Mouse (Mus musculus): ENCODE results near the gene Ak9.

The Ak9 gene

DNA sequence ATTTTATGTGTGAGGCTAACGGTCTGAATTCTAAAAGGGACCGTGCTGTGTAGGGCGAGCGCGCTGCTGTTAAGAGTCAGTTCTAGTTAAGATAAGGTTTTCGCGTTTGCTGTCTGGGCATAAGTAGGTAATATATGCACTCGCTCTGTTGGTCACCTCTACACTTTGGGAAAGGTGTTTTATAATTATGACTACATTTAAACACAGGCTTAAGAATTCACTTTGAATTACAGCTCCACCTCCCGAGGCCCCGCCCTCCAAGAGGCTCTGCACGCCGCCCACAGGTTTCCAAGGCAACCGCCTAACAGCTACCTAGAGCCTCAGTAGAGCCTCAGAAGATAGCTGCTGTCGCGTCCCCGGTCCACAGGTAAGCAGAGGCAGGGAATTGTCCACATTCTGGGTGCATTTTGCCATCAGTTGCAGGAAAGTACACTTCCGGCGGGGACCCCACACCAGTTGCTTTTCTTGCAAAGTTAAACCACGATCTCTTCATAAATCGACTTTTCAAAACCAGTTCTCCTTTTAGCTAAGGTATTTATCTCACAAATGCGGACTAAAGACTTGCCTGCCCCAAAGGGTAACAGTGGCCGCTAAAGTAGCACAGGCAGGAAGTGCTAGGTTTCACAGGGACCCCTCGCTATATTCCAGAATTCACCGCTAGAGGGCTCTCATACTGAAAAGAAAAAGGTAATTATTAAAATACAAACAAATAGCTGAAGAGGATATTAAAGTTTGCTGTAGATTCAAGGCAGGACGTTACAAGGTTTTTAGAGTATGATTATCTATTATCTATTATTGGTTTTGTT is at the start of gene Ak9:
TSS of gene Ak9 (plus strand) at position 342 of the 806 bp plus-strand sequence.
- DNase-seq (ENCODE audit: low spot score in 2 of 2) = peak; percentile 59 to 71

DNA sequence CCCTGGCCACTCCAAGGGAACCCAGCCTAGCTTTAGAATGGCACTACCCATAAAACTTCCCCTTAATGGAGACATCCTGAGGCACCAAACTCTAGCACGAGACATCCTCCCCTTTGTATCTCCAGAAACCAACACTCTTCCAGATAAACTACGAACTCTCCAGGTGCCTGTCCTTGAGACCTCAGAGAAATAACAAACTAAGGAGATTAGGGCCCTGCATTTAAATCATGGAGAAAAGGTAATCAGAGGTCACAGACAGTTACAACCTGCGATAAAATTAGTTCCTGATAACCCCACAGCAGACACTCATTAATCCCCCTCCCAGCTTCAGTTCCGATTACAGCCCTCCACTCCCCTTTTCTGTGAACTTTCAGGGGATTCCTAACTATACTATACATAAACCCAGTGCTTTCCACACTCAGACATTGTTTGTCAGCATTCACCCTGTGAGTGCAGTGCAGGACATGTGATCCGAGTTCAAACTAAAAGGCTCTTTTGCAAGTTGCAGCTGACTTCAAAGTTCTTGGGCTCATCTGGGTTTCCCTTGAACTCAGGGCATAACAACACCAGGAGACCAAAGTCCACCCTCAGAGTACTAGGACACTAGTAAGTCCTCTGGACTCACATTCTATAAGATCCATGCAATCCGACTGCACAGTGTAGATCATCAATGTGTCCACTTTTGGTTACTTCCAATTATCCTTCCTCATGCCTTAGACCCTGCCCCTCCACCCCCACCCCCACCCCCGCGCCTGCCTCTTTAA is 43.4 kb upstream of the Ak9 start:
- DNase-seq (ENCODE audit: low spot score in 2 of 2) = no peak

GRCm38 (mm10) chr10:41261218-41261617 is 42.6 kb upstream of the Ak9 start:
- DNase-seq (ENCODE audit: low spot score in 2 of 2) = no peak

DNA sequence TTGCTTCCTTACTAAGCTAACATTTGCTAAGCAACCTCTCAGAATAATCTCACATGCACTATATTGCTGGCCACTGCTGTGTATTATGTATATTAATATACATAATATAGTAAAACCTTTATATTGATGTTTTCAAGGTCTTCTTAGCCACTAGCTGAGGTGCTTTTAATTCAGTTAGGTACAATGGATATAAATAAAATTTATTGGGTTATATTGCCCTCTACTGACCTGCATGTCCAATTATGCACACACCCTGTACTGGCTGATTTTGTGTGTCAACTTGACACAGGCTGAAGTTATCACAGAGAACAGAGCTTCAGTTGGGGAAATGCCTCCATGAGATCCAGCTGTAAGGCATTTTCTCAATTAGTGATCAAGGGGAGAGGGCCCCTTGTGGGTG is 41.9 kb upstream of the Ak9 start:
- no peak for DNase-seq (ENCODE audit: low spot score in 2 of 2)

- no peak for DNase-seq (ENCODE audit: low spot score in 2 of 2)
Observed at GRCm38 (mm10) chr10:41271860-41272259, 31.9 kb upstream of the Ak9 start.

DNA sequence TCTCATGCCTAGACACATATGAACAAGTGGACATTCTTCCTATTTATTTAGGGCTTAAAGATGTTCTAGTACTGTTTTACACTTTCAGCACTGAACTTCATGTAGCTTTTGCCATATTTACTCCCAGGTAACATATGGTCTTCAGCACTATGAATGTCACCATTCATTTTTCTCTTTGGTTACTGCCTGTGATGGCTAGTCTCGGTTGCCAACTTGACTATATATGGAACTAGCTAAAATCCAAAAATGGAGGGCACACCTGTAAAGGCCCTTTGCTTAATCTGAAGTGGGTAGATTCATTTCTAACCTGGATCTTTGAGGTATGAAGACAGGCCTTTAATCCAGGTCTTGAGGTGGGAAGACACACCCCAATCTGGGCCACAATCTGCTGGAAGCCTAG is 28.9 kb upstream of the Ak9 start:
- DNase-seq (ENCODE audit: low spot score in 2 of 2) = no peak

GRCm38 (mm10) chr10:41278808-41279207 is 25.0 kb upstream of the Ak9 start:
- no peak for DNase-seq (ENCODE audit: low spot score in 2 of 2)

DNA sequence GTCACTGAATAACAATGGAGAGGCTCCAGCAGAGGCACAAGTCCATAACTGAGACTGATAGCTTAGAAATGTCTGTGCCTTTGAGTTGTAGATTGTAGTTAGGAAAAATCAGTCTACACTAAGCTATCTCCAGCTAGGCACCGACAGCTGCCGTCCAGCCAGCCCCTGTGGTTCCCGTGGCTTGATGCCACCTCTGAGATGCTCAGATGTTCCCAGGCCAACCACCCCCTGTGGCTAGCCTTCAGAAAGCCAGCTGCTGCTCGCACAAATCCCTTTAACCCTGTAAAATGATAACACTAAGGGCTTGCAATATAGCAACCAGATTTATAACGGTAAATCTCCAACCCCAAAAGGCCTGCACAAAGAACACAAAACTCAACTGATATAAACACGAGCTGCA is 23.6 kb upstream of the Ak9 start:
- DNase-seq (ENCODE audit: low spot score in 2 of 2) = no peak

DNA sequence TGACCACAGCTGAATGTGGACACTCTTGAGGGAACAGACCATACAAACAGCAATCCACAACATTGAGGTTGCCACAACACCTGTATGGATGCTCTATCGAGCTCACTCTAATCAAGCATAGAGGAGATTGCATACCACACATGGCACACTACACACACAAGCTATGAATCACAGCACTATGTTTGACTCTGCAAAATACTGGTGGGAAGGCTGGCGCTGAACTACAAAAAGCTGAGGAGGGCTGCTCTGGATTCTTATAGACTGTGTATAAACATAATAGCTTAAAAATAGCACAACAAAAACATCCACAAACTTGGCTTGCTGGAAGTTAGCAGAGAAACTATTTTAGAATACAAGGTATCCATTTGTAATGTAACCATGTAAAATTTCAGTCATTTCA is 23.0 kb upstream of the Ak9 start:
- DNase-seq (ENCODE audit: low spot score in 2 of 2) = no peak

GRCm38 (mm10) chr10:41282086-41282485 is 21.7 kb upstream of the Ak9 start:
- DNase-seq (ENCODE audit: low spot score in 2 of 2) = no peak

- DNase-seq (ENCODE audit: low spot score in 2 of 2) = no peak
Observed at GRCm38 (mm10) chr10:41287618-41288017, 16.2 kb upstream of the Ak9 start.

DNA sequence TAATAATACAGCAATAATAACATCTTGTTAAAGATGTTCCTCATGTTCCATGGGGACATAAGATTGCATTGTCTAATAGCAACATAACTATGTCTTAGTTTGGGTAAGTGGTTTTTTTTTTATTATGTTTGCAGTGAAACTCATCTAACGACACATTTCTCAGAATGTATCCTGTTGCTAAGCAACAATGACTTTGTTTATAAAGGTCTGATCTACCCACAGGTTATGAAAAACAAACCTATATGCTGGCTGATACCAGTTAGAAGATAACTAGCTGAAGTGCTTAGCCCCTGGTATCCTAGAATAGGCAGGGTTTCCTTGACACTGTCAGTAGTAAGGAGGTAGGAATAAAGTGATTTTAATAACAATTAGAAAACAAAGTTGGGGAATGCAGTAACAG is 15.7 kb upstream of the Ak9 start:
- no peak for DNase-seq (ENCODE audit: low spot score in 2 of 2)

GRCm38 (mm10) chr10:41288771-41289415 is 14.9 kb upstream of the Ak9 start:
- DNase-seq (ENCODE audit: low spot score in 2 of 2) = peak; percentile 83 to 85

- no peak for DNase-seq (ENCODE audit: low spot score in 2 of 2)
Observed at GRCm38 (mm10) chr10:41291021-41291420, 12.8 kb upstream of the Ak9 start.

DNA sequence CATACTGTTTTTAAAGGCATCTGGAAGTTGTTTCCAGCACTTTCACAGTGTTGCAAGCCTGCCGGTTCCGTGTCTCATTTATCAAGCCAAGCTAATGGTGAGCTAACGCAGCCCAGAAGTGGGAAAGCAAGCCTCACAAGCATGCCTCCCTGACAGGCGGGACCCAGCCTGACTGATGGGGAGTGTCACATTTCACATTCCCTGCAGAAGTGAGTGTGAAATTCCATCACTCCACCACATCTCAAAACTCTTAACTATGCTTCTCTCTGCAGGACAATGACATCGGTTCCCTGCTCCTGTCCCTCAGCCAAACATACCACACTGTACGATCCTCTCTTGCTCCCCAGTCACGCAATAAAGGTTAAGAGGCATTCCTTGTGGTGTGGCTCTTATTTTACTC is 10.8 kb upstream of the Ak9 start:
- no peak for DNase-seq (ENCODE audit: low spot score in 2 of 2)

GRCm38 (mm10) chr10:41294734-41295133 is 9.0 kb upstream of the Ak9 start:
- no peak for DNase-seq (ENCODE audit: low spot score in 2 of 2)

DNA sequence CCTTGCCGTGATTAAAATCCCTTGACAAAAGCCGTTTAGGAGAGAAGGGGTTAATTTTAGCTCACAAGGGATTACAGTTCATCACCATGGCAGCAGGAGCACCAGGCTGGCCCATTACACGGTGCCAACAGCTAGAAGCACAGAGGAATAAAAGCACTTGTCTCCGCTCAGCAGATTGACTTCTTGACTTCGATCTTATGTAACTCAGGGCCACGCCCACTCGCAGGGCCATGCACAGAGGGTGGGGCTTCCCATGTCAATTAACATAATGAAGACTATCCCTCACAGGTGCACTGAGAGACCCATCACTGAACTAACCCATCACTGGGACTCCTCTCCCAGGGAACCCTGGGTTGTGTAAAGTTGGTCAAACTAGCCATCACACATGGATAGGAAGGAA is 8.6 kb upstream of the Ak9 start:
- DNase-seq (ENCODE audit: low spot score in 2 of 2) = no peak

DNA sequence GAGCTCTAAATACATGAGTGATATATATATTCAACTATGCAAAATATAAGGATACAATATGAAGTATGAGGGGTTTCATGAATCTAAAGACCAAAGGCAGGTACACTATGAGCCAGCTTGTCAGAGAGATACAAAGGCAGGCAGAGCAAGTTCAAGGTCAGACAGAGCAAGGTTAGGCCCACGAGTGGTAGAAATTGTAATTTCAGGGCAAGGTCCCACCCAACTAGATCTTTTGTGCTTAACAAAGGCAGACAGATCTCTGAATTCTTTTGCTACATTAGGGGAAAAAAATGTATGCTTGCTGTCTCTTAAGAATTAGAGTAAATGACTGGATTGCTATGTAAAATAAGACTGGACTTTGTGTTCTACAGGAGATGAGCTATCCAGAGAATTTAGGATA is 3.6 kb upstream of the Ak9 start:
- DNase-seq (ENCODE audit: low spot score in 2 of 2) = no peak

DNA sequence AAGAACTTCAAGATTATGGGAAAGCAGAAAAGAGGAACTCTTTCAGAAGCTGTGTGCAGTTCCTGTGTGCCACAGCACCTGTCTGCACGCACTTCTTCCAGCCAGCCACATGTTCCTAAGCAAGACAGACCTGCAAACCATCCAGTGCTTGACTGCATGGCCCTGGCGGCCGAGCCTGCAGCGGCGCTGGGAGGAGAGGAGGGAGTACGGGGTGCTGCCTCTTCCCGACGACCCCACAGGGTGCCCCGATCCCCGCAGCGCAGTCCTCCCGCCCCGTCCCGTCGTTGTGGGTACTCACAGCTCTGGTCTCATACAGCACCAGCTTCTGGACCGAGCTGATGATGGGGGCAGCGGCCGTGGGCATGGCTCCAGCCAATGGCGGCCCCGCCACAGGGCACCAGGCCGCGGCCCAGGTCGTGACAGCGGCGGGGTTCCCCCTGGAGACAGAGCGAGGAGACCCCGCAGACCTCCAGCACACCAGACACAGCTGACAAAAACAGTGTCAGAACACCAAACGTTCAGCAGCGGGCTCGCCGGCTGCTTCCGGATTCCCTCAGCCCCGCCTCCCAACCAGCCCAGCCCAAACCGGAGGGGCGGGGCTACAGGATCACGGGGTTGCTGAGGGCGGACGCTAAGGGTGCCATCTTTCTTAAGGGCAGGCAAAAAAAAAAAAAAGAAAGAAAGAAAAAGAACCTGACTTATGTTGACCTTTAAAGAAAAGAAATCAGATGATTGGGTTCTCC is 920 bp upstream of the Ak9 start, which contains the start of gene Fig4:
TSS of gene Fig4 (minus strand) at position 572 of the 743 bp plus-strand sequence.
- peak; percentile 50 to 73 for DNase-seq (ENCODE audit: low spot score in 2 of 2)

GRCm38 (mm10) chr10:41304961-41305455 is 1.2 kb downstream of the Ak9 start:
- no peak for DNase-seq (ENCODE audit: low spot score in 2 of 2)

GRCm38 (mm10) chr10:41308205-41308604 is 4.4 kb downstream of the Ak9 start:
- DNase-seq (ENCODE audit: low spot score in 2 of 2) = no peak

- DNase-seq (ENCODE audit: low spot score in 2 of 2) = no peak
Observed at GRCm38 (mm10) chr10:41315866-41316265, 12.1 kb downstream of the Ak9 start.

Measured in frontal cortex, postnatal 25 days (tissue).